Mouse (Mus musculus): ENCODE measurements around the gene Kctd4.
"Not testable (repeated sequence)": the region's sequence is repeated elsewhere in the genome, so short reads cannot be mapped to it uniquely, and the experiment has no call there.

Kctd4 gene

DNA sequence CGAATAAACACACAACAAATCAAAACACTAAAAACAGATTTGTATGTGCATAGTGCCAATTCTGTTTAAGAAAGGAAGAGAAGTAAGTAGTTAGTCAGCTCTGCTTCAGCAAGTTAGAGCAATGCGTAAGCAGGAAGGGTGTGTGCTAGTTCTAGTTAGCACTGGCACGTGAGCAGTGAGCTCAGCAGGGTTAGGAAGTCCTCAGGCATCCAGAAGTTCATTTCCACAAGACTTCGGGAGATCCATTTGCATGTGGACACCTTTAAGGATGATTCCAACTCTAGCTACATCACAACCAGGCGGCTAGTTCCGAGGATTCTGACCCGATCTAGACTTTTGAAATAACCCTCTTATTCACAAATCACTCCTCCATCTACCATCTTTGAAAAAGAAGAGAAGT, at the start of gene Kctd4:
Gene Kctd4, plus strand, starts transcription at position 244 of the 400 bp plus-strand sequence.
- DNase-seq (ENCODE audit: low read depth) = no peak

DNA sequence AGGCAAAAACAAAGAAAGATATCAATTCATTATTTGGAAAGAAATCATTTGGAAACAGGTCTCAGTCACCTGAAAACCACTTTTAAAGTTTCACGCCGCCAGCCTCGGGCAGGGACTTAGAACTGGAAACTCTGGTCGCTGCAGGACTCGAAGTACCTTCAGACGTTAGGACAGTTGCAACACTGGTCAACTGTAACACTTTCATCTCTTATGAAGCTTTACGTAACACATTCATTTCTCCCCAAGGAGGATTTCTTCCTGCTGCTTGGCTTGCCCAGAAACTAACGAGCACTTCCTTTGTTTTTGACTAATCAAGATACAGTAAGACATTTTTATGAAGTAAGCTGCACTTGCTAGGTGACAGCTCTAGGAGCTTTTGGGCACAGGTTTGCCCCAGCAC, 47.9 kb upstream of the Kctd4 start:
- no peak for DNase-seq (ENCODE audit: low read depth)

GRCm38 (mm10) chr14:75911968-75912367, 42.8 kb upstream of the Kctd4 start:
- no peak for DNase-seq (ENCODE audit: low read depth)

DNA sequence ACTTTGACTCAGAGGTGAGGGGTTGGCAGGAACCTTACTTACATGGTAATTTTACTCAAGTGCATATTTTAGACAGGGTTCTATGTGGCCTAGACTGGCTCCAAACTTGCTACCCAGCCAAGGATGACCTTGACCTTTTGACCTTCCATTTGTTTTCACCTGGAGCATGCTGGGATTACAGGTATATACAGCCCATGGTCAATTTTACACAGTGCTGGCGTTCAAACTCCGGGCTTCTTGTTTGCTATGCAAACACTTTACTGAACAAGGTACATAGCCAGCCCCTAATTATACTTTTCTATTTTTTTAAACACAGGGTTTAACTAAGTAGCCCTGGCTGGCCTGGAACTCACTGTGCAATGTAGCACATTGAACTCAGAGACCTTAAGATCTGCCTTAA, 42.1 kb upstream of the Kctd4 start:
- no peak for DNase-seq (ENCODE audit: low read depth)

DNA sequence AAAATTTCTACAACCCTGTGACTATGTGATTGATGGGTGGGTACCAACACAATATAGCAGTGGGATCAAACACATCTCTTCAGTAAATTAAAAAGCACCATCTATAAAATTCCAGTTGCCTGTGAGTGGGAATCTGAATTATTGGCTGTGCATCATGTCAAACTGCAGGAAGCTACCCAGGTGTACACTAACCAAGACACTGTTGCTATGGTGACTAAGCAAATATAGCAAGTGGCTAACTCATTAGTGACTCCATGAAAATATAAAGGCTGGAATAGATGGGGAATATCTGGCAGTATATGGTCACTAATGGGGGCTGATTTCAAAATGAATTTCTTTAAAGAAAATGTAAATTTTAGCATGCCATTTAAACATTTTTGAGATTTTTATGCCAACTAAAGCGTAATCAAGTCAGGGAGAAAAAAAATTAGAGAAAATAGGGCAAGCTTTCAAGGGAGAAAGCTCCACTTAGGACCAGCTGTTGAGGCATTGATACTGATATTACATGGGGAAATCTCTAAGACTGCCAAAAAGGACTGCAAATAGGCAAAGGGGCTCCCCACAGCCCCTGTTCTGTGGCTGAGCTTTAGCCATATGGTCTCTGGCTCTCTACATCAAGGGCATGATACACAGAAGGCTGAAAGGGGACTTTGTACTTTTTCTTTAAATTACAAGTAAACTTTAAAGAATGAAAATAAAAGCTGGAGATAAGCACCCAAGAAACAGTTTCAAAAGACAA, 31.3 kb upstream of the Kctd4 start:
- DNase-seq (ENCODE audit: low read depth) = no peak

DNA sequence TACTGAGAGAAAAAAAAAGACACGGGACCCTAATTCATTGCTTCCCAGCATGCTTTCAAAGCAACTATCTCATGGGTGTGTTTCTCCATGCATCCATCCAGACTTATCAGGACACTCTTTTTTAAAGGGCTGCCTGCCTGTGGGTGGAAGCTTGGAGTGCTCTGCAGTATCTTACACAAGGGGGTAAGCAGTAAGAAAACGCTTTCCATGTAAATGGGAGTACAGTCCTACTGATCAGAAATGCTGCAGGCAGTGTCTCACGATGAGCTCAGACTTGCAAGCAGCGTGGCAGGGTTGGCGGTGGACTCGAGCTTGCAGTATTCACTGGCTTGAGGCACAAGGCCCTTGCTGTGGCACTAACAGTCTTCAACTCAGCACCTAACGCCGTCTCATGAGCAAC, 25.1 kb upstream of the Kctd4 start:
- not testable (repeated sequence) for DNase-seq (ENCODE audit: low read depth)

DNA sequence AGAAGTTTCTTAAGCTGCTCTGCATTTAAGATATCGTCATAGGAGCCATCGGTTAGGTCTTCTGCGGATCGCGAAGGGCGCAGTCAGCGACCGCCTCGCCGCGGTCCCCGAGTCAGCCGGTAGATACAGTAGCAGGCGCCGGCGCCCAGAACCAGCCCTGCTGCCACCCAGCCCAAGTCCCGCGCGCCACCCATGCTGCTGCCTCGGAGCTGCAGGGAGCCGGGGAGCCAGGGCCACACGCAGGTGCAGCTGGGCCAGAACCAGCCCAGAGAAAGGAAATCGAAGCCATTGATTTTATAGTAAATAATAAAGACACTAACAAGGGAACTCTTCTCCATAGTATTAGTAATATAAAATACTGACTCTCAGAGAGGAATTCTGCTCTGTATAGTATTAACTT, 23.5 kb upstream of the Kctd4 start:
- DNase-seq (ENCODE audit: low read depth) = no peak

- DNase-seq (ENCODE audit: low read depth) = peak; percentile 32
These were observed 20.4 kb upstream of the Kctd4 start for GRCm38 (mm10) chr14:75934359-75934758.

DNA sequence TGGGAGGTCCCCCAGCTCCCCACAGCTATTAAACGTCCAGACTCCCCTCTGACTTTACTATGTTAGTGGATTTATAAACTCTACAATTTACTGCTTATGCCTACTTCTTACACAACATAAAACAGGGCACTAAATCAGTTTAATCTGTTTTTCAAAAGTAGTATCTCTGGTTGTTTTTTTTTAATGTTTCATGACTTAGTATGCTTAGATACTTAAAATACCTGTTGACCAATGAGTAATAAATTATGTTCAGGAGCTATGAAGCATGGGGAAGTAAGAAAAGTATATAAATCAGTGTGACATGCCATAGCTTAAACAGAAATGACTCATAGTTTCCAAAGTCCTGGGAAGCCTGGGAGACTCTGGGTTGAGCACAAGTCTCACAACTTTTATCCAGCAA, 17.1 kb upstream of the Kctd4 start:
- no peak for DNase-seq (ENCODE audit: low read depth)

DNA sequence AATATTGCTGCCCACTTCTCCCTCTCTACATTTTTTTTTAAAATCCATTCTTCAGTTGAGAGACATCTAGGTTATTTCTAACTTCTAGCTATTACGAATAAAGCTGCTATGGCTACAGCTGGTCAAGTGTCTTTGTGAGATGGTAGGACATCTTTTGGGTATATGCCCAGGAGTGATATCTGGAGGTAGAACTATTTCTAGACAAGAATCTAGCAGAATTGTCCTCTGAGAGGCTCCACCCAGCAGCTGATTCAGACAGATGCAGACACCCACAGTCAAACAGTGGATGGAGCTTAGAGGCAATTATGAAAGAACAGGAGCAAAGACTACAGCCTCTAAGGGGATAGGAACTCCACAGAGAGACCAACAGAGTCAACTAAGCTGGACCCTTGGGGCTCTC, 13.3 kb upstream of the Kctd4 start:
- DNase-seq (ENCODE audit: low read depth) = no peak

GRCm38 (mm10) chr14:75942365-75942764, 12.4 kb upstream of the Kctd4 start:
- DNase-seq (ENCODE audit: low read depth) = no peak

DNA sequence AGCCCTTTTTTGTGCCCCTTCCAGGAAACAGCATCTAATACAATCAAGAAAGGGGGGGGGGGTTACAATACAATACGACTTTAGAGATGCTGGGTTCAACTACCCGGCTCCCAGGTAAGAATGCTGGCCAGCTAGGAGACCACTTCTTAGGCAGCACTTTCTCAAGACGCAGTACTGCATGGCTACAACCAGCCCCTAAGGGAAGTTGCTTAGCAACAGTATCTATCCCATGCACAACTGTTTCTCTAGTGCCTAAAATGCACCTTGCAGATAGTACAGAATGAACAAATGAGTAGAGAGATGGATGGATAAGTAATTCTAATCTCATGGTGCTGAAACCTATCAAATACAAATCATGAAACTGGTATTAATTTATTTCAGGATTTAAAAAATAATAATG, 7.1 kb upstream of the Kctd4 start:
- DNase-seq (ENCODE audit: low read depth) = no peak

DNA sequence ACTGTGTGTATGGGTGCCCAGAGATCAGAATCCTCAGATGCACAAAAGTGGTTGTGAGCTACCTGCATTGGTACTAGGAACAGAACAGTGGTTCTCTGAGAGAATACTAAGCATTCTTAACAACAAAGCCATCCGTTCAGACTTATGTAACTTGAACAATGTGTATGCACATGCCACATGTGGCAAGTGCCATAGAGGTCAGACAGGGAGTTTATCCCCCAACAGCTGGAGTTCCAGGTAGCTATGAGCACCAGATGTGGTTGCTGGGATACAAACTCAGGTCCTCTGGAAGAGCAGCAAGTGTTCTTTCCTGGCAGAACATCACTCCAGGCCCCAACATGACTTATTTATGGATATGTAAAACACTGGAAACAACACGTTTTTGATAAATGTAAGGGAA, 1.8 kb upstream of the Kctd4 start:
- no peak for DNase-seq (ENCODE audit: low read depth)

GRCm38 (mm10) chr14:75962250-75962649, 7.4 kb downstream of the Kctd4 start:
- no peak for DNase-seq (ENCODE audit: low read depth)

GRCm38 (mm10) chr14:75963215-75963614, 8.4 kb downstream of the Kctd4 start:
- DNase-seq (ENCODE audit: low read depth) = no peak

DNA sequence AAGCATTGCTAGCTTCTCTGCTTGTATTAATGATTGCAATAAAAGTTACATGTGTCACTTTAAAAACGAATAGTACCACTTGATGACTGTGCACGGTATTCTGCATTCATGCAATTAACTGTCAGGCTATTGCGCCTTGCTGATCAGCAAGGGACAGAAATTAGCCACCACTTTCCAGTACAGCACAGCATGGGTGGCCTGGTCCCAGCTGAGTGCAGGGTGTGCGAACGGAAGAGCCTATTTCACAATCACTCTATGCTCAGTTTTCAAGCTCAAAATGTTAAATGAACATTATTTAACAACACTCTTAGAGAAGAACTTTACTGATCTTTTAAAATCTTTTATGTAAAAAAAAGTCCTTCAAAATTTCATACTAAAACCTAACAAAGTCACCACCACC, 9.2 kb downstream of the Kctd4 start:
- no peak for DNase-seq (ENCODE audit: low read depth)

DNA sequence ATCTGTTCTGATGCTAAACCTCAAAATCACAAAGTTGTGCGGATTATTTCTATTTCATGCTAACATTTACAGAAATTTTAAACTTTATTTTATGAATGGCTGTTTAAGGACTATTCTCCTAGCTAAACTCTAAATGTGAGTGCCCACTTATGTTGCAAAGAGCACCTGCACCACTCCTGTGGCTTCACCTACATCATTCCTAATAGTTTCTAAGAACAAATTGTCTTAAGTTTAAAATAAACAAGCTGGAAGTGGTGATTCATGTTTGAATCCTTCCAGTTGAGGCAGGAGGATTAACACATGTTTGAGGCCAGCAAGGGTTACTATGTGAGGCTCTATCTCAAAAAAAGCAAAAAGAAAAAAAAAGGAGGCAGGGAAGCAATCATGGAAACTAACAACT, 9.6 kb downstream of the Kctd4 start:
- DNase-seq (ENCODE audit: low read depth) = no peak

GRCm38 (mm10) chr14:75967291-75967690, 12.5 kb downstream of the Kctd4 start:
- no peak for DNase-seq (ENCODE audit: low read depth)

GRCm38 (mm10) chr14:75976107-75976506, 21.3 kb downstream of the Kctd4 start:
- no peak for DNase-seq (ENCODE audit: low read depth)

GRCm38 (mm10) chr14:75981231-75981630, 26.4 kb downstream of the Kctd4 start:
- no peak for DNase-seq (ENCODE audit: low read depth)

DNA sequence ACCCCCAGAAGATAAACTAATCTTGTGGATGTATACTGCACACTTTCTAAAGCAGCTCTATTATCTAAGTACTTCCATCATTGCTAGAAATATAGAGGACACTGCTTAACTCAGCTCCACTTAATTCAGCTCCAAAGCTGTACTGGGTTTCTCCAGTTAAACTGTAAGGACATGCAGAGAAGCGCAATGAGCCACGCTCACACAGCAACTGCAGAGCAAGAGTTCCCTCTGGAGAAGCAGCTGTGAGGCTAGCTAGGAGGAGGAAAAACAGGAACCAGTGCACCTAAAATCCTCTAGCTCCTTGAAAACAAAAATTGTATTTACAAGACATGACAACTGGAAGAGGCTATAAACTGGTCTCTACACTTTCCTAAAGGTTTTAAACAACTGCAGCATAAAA, 29.1 kb downstream of the Kctd4 start:
- DNase-seq (ENCODE audit: low read depth) = no peak

GRCm38 (mm10) chr14:75985112-75985511, 30.3 kb downstream of the Kctd4 start:
- DNase-seq (ENCODE audit: low read depth) = no peak

DNA sequence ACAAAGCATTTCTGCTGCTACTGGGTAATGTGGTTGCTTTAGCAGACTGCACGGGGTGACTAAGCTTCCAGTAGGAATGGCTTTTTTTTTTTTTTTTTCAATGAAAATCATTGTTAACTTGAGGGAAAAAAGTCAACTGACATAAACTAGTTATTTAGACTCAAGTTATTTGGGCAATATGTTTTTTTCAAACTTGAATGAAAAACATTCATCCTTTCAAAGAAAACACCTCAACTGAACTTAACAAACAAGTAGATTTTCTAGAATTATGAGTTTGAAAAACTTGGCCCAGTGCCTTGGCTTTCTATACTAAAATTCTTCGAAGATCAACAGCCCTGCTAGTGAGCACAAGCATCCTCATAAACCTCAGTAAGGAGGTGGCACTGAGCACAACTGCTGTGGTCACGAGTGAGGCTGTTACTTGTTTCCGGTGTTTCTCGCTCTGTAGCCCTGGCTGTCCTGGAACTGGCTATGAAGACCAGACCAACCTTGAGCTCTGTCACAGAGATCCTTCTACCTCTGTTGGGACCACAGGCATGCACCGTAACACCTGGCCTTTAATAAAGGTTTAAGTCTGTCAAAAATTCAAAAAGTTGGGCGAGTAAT, 32.2 kb downstream of the Kctd4 start:
- DNase-seq (ENCODE audit: low read depth) = peak; percentile 26

GRCm38 (mm10) chr14:75989168-75989567, 34.4 kb downstream of the Kctd4 start:
- no peak for DNase-seq (ENCODE audit: low read depth)
